In genomic region chr17:31074053-31074590, GRCm38 (mm10) we compare ENCODE assay signal across 8 mouse cellular contexts. TPM values are rescaled to one million over a fixed set of nuclear protein-coding genes. Genes with fewer than 3 reads are reported as not detected.
A peak's percentile ranks its signal among the peaks of the same experiment; 100 is the strongest.
DNase-seq lines count a peak whose midpoint lies in the region; ATAC-seq lines count a peak whose summit lies in the region.

No protein-coding gene starts in this region.

- WGBS in forebrain, embryonic 13.5 days: 20% methylated on average over 7 of the region's 7 CpGs
- WGBS in limb, embryonic 10.5 days: 26% methylated on average over 7 of the region's 7 CpGs
- 32% methylated on average over 7 of the region's 7 CpGs for WGBS in stomach, embryonic 15.5 days

- no peaks in the 10 kb centered on the region for H3K27me3 ChIP-seq in forebrain, embryonic 13.5 days
- H3K27me3 ChIP-seq in limb, embryonic 10.5 days (ENCODE audit: low read depth, poor library complexity, severe bottlenecking): no peaks in the 10 kb centered on the region
- no peaks in the 10 kb centered on the region for H3K27me3 ChIP-seq in stomach, embryonic 15.5 days (replicated peaks)

- peak overlapping the region; percentile 63 for H3K4me2 ChIP-seq in forebrain, embryonic 13.5 days
- H3K4me2 ChIP-seq in stomach, embryonic 15.5 days: peak overlapping the region; percentile 50; the same call in 1 of the 2 replicates

- no peak for ATAC-seq in forebrain, embryonic 13.5 days
- ATAC-seq in stomach, embryonic 15.5 days (ENCODE audit: insufficient read depth, low FRiP score, low read depth): no peak

- H3K4me3 ChIP-seq in forebrain, embryonic 13.5 days: no peak overlapping the region
- peak overlapping the region; percentile 36; the same call in 1 of the 2 replicates for H3K4me3 ChIP-seq in limb, embryonic 10.5 days
- H3K4me3 ChIP-seq in stomach, embryonic 15.5 days (replicated peaks): no peak overlapping the region

- no peaks in the 10 kb centered on the region for H3K36me3 ChIP-seq in forebrain, embryonic 13.5 days (ENCODE audit: poor library complexity, severe bottlenecking)
- H3K36me3 ChIP-seq in limb, embryonic 10.5 days: no peaks in the 10 kb centered on the region
- no peaks in the 10 kb centered on the region for H3K36me3 ChIP-seq in stomach, embryonic 15.5 days

- peak overlapping the region; percentile 48; the same call in 1 of the 2 replicates for H3K9ac ChIP-seq in forebrain, embryonic 13.5 days
- H3K9ac ChIP-seq in stomach, embryonic 15.5 days: 0 out of 2 replicates have a peak overlapping the region, but pooled peaks have one; percentile 2

- peaks cover 65% of the 10 kb centered on the region for H3K4me1 ChIP-seq in forebrain, embryonic 13.5 days
- H3K4me1 ChIP-seq in limb, embryonic 10.5 days: peaks cover 77% of the 10 kb centered on the region
- peaks cover 24% of the 10 kb centered on the region for H3K4me1 ChIP-seq in stomach, embryonic 15.5 days

- DNase-seq in cerebellum, postnatal 25 days: peak; percentile 15
- no peak for DNase-seq in cerebellum, adult 11 months
- peak; percentile 55 for DNase-seq in 3134 (ENCODE audit: extremely low read depth, insufficient read length, low spot score)
- DNase-seq in limb, embryonic 10.5 days (ENCODE audit: low spot score): no peak
- DNase-seq in spleen, postnatal 10 days (ENCODE audit: low spot score in 2 of 2): no peak
- DNase-seq in frontal cortex, postnatal 10 days (ENCODE audit: low spot score in 2 of 2): no peak

- no peaks in the 10 kb centered on the region for H3K9me3 ChIP-seq in forebrain, embryonic 13.5 days (replicated peaks)
- H3K9me3 ChIP-seq in limb, embryonic 10.5 days (replicated peaks): no peaks in the 10 kb centered on the region
- no peaks in the 10 kb centered on the region for H3K9me3 ChIP-seq in stomach, embryonic 15.5 days

- H3K27ac ChIP-seq in forebrain, embryonic 13.5 days: peak overlapping the region; percentile 81
- peak overlapping the region; percentile 68 for H3K27ac ChIP-seq in limb, embryonic 10.5 days
- H3K27ac ChIP-seq in stomach, embryonic 15.5 days: peak overlapping the region; percentile 64

RNA-seq across cellular contexts. Expression of gene Abcg1, which starts 16.6 kb away (rescaled TPM):
- 18.2 and 18.7 TPM in 2 replicates for polyA plus RNA-seq in forebrain, embryonic 13.5 days (2015; fragmentation: Nextera tagmentation; extraction: Ambion mirVana)
- polyA plus RNA-seq in limb, embryonic 10.5 days (2016; fragmentation: Nextera tagmentation; extraction: Ambion mirVana): 4.1 and 5.0 TPM in 2 replicates
- polyA plus RNA-seq in stomach, embryonic 15.5 days (2015; fragmentation: Nextera tagmentation; extraction: Ambion mirVana): 7.7 and 8.4 TPM in 2 replicates

RNA-seq across cellular contexts. Expression of gene Tff3, which starts 55.3 kb away (rescaled TPM):
- polyA plus RNA-seq in forebrain, embryonic 13.5 days (2015; fragmentation: Nextera tagmentation; extraction: Ambion mirVana): 0.52 and 0.54 TPM in 2 replicates
- polyA plus RNA-seq in limb, embryonic 10.5 days (2016; fragmentation: Nextera tagmentation; extraction: Ambion mirVana): not detected in 2 replicates
- polyA plus RNA-seq in stomach, embryonic 15.5 days (2015; fragmentation: Nextera tagmentation; extraction: Ambion mirVana): 141 and 168 TPM in 2 replicates

Comparison
In these comparisons a context has a peak if more than half of its experiments do, and no peak if none do; other contexts are left out.
1. DNase-seq: peak in cerebellum, postnatal 25 days (2 of 2) and 3134 (single experiment); none in cerebellum, adult 11 months (single experiment), limb, embryonic 10.5 days (single experiment), spleen, postnatal 10 days (0 of 2) and frontal cortex, postnatal 10 days (0 of 2).
2. RNA of gene Tff3, which starts 55.3 kb away (polyA plus RNA-seq): 141 to 168 TPM in stomach, embryonic 15.5 days; 0.52 to 0.54 TPM in forebrain, embryonic 13.5 days and not detected in limb, embryonic 10.5 days; every median in the first group is over 10 times any median in the second.
3. Peak in every context shown above with its lines, with median percentiles within 50 percentile points of each other: H3K27ac ChIP-seq.